Mouse (Mus musculus) olfactory bulb, adult 2 months (tissue): ENCODE results near the gene Myh2.

Source experiments
- CTCF ChIP-seq: fragments of 200-500 bp; IDR thresholded peaks from 2 replicates; pipeline ENCODE4 v1.5.1; 2012; ENCODE audit warnings: low read depth, mild to moderate bottlenecking, low read length, moderate library complexity; ENCODE audit not compliant: insufficient read depth
- POLR2A ChIP-seq: fragments of 200-500 bp; IDR thresholded peaks from 2 replicates; pipeline ENCODE4 v1.6.1; 2012; ENCODE audit warnings: mild to moderate bottlenecking, low read depth, low read length, moderate library complexity; ENCODE audit not compliant: insufficient read depth

DNA sequence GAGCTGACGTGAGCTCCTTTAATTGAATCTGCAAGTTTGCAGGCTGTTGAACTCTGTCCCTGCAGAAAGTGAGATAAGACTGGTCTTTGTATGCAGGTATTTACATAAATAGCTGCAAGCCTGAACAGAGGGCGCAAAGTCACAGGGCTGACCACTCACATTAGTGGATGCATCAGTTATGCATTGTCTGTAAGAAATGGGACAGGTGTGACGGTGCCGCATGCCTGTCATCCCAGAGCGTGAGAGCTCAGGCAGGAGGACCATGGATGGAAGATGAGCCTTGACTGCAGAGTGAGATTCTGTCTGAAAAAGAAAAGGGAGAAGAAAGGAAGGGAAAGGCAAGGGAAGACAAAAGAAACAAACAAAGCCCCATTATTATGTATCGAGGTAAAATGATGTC lies 36.2 kb upstream of the Myh2 start:
- TF ChIP-seq POLR2A (no peak), CTCF (no peak)
